Mouse (Mus musculus) fibroblast of lung, adult 2 months (primary cell): ENCODE results near the gene Krt82.

Source experiments
- DNase-seq: peaks from one replicate; pipeline ENCODE4 v3.0.0-alpha.2; 2011; ENCODE audit warnings: low read depth

Krt82 gene

DNA sequence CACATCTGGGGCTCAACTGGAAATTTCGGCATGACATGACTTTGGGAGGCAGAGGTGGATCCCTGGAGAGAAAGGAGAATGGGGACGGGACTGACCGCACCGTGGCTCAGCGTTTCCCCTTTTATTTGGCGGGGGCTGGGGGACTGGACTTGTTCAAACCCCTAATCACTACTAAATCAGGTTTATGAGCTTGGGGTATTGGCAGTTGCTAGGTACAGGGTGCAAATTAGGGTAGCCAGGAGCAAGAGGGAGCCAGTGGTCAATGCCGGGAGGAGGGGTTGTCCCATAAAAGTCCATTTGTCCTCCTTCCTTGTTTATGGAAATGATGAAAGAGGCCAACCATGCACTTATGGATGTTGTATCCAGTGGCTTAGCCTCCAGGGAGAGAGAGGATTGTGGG, at the start of gene Krt82:
Krt82 (minus strand) TSS at position 101 of the 400 bp plus-strand sequence.
- DNase-seq = no peak

DNA sequence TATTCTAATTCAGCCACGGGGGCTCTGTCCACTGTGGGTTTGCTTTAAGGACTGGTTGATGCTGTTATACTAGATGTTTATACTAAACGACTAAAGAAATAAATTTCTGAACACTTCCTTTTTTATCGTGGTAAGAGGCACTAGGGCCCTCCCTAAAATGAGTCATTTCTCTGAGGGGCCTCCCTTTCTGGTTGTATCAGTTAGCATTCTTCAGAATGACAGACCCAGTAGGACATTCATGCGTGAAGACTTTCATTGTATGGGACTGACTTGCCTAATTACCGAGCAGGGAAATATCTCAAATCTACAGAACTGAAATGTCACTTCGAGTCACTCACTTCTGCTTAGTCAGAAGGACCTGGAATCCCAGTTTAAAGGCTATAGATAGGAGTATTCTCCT, 48.7 kb upstream of the Krt82 start:
- DNase-seq = no peak

DNA sequence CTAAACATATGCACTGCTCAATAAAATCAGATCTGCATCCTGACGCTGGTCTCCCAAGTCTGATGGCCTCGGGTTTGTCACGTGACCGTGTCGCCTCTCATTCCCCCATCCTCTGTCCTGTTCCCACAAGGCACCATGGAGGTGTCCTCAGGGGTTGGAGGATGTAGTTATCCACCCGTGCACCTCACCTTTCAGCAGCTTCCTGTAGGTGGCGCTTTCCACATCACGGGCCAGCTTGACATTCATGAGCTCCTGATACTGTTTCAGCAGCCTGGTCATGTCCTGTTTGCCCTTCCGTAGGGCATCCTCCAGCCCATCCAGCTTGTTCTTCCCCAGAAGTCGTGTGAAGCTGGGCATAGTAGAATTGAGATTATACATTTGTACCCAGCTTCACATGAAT, 37.7 kb upstream of the Krt82 start:
- no peak for DNase-seq

DNA sequence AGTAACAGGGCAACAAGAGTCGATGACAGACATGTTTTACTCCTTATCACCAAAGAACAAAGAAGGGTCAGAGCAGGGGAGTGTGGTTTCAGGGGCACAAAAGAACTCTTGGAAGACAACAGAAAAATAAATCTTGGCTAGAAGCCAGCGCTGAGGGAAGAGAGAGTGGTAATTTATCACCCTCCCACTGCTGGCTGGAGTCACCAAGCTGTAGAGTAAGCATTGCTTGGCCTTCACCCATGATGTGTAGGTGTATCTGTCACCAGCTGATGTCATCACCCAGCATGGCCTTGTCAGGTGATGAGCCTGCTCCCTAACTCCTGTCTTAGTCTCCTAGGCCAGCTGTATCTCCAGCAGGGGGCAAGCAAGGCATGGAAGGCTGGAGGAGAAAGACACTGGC, 34.0 kb upstream of the Krt82 start:
- no peak for DNase-seq

DNA sequence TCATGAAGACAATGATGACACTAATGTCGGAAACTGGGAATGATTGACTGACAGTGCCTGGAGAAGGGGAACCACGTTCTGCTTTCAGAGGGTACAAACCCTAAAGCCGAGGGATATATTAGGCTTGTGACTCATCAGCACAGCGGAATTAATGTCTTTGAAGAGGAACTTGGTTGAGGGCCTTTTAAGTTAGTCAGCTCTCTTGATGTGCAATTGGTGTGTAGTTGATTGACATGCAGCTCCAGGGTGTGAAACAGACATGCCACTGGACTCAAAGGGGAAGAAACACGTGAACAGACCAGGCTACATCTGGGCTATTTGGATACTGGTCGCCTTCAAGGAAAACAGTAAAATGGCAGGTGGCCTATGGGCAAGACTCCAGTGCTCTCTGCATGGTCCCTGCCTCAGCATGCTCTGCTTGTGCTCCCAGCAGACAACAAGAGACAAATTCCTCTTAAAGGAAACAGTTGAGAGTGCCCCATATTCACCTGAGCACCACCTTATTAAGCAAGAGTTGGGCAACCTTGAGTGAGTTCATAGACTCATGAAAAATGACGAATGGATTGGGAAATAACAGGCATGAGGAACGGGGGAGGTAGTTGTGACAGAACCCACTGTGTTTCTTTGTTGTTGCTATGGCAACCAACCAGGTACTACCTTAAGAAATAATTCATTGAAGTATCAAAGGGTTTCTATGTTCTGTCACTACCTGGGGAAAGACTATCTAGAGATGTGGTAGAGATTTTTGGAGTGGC, 32.9 kb upstream of the Krt82 start:
- no peak for DNase-seq

DNA sequence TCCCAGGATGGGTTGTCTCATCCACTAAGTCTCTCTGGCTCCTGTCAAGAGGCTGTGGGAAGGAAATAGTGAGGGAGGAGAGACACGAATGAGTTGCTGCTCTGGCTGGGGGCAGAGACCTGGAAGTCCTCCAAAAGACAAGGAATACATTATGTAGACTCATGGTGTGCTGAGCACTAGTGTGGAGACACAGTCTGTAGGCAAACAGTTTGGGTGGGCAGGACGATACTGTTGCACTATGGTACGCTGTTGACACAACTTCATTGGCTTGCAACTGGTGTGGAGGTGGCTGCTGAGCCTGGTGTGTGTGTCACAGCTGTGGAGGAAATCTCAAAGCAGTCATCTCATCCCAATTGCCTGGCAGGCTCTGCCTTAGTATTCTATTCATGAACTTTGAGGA, 31.2 kb upstream of the Krt82 start:
- DNase-seq = no peak

DNA sequence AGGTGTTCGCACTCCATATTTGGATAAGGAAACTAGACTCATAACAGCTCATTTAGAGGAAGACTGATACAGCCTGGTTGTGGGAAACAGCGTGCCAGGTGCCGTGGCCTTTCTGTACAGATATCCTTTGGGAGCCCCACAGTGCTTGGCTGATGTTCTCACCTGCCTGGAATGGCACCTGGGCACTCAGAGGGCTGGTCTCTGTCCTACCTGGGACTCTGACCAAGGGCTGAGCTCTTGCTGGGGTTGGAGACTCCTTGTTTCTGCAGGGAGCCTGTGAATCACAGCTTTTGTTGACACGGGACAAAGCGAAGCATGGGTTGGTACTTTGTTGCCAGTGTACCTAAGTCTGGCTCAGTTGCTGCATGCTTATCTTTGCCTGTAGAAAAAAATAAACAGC, 25.0 kb upstream of the Krt82 start:
- DNase-seq = no peak

DNA sequence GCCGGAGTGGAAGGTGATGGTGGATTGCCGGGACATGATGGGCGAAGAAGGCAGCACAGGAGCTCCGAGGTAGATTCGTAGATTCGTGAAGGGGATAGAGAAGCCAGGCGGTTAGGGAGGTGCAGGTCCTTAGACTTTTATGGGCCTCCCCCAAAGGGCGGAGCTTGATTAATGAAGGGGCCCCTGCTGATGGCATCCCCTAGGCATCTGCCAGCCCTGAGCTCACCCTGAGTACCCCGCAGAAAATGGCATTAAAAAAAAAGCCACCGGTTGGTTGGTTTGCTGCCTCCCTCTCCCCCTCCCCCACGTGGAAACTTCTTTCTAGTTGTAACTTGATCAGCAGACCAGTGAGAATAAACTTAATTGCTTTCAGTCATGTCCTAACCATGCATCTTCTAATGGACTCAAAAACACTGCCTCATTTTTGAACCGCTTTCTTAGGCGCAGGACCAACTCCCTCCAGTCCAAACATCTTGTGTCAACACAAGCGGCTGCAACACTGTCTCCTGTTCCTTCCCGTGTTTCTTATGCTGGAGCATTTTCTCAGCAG, 23.4 kb upstream of the Krt82 start, which contains the start of gene Krt75:
Krt75 (minus strand) TSS at position 109 of the 550 bp plus-strand sequence.
- DNase-seq = peak; percentile 5

DNA sequence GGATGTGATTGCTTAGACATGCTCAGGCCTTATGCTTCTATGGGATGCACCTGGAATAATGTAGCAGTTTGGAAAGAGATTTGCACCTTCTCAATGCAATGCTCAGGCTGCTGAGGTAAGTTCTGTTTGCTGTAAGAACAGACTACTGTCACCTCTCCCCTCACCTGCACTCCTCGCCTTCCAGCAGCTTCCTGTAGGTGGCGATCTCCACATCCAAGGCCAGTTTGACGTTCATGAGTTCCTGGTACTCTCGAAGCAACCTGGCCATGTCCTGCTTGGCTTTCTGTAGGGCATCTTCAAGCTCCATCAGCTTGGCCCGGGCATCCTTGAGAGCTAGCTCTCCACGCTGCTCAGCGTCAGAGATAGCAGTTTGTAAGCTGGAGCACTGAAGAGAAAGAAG, 17.3 kb upstream of the Krt82 start:
- DNase-seq = no peak

DNA sequence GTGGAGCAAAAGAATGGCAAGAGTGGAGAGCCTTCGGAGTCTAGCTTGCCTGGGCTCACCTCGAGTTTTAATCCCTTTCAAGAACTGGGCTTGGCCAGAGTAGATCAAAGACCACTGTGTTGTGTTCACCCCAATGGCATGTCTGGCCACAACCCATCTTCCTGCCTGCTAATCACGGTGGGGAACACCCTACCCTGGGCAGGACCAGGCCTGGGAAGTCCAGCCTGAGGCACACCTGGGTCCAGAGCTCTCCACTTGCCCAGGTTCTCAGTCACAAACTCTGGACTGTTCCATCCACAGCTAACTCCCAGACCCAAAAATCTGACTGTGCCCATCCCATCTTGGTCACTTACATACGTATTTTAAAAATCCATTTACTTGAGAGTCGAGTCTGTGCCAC, 12.4 kb upstream of the Krt82 start, which contains the start of gene Krt90:
Krt90 (minus strand) TSS at position 101 of the 400 bp plus-strand sequence.
- DNase-seq = no peak

DNA sequence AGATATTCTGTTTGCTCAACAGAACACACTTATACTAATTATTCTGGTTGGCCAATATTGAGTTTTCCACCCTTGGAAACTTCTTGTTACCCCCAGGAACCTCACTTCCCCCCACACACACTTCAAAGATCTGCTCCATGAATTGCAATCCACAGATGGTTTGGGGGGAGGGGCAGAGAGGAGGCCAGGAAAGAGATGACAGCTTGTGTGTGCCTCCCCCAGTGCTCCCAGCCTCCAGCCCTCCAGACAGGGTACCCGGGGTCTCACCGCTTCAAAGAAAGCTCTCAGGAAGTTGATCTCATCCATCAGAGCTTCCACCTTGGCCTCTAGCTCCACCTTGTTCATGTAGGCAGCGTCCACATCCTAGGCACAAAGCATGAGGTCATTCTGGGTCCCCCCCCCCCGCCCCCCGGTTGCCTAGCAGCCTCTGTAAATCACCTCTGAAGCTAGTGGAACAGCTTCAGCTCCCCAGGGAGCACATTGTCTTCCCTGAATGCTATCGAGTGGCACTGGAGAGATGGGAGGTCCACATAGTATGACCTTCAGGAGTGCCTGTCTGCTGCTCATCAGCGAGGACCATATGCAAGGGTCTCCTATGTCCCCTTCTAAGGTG, 7.7 kb upstream of the Krt82 start:
- no peak for DNase-seq

DNA sequence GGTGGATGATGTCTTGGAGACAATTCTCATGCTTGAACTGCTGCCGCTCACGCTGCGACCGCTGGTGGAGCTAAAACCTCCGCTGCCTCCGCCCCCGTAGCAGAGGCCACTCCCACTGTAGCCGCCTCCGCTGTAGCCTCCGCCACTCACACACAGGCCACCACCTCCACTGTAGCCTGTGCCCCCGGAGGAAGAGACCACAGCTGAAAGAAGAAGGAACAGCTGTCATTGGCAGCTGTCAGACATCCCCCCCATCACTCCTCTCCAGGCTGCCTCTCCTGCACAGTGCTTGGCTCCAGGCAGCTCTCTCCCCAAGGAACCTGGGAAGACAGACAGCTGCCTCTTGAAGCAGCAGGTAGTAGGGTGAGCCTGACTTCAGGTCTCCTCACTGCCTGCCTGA, 2.7 kb upstream of the Krt82 start:
- DNase-seq = no peak

DNA sequence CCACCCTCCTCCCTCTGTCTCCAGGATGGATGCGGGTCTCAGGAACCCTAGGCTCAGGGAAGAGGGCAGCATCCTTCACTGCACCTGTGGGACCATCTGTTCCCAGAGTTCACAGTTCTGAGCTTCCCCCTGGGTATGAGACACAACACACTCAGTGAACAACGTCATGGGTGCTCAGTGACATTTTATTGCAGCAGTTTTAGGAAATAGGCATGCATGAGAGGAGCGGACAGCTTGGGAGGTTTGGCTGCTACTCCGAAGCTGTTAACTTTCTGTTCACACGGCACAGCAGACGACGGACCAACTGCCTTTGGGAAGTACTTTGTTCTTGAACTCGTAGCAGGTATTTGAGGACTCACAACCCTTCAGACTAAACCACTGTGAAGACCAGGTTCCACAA, 1.7 kb upstream of the Krt82 start:
- no peak for DNase-seq

DNA sequence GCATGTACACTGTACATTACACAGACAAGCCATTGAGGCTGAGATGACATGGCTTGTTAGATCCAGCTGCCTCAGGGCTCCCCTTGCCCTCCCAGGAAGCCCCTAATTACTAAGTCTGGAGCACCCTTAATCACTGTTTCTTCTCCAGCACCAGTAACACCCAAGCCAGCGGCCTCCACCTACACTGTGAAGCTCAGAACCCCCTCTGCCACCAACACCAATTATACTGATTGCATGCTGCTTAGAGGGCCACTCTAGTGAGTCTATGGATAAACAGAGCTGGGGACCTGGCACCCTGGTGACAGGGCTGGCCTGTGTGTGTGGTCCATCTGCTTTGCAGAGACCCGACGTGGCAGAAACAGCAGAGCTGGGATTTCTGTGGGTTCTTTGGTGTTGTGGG, 6.0 kb downstream of the Krt82 start:
- DNase-seq = no peak

DNA sequence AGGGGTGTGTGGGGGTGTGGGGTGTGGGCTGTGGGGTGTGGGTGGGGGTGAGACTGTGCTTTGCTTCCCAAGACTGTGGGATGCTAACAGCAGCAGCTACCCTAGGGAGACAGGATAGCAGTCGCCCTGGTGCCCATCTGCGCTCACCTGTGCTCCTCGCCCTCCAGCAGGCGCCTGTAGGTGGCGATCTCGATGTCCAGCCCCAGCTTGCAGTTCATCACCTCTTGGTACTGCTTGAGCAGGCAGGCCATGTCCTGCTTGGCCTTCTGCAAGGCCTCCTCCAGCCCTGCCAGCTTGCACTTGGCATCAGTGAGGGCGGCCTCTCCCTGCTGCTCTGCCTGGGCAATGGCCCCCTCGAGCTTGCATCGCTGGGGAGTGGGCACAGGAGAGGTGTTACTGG, 7.9 kb downstream of the Krt82 start:
- DNase-seq = no peak

DNA sequence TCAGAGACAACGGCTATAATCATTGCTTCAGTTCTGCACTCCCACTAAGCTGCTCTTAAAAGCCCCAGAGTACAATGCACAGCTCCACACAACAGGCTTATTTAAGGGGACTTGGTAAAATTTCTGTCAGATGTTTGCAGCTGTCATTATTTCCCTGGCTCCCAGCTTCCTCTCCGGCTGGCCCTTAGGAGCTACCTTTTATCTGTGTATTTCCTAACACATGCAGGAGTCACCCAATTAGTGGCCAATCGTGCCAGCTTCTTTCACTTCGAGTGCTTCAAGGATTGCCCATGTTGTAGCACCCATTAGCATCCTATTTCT, 11.9 kb downstream of the Krt82 start:
- no peak for DNase-seq

DNA sequence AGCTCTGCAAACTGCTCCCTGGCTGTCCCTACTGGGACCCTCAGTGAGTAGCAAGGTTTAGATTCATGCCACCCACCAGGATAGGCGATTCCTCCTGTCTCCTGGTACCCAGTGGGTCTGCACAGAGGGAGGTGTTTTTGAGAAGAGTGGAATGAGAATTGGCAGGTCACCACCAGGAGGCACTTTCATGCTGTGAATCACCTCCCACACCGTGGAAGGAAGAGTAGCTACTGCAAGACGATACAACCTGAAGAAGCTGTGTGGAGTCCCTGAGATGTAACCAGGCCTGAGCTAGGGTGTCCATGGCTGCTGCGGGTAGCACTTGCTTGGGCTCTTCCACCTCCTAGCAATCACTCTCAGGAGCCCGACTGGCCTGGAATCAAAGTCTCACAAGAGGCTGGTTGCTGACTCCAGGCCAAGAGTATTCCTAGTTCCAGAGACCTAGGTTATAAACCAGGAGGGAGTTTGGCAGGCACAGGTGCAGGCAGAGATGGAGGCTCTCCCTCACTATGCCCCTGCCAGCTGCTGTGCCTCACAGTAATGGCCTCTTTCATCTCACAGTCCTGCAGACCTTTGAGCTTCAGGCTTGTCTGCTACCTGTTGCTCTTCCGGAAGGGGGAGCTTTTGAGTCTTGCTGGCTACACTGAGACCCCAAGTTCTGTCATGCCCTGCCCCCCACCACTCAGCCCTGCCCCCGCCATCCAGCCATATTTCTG, 12.4 kb downstream of the Krt82 start:
- DNase-seq = no peak

DNA sequence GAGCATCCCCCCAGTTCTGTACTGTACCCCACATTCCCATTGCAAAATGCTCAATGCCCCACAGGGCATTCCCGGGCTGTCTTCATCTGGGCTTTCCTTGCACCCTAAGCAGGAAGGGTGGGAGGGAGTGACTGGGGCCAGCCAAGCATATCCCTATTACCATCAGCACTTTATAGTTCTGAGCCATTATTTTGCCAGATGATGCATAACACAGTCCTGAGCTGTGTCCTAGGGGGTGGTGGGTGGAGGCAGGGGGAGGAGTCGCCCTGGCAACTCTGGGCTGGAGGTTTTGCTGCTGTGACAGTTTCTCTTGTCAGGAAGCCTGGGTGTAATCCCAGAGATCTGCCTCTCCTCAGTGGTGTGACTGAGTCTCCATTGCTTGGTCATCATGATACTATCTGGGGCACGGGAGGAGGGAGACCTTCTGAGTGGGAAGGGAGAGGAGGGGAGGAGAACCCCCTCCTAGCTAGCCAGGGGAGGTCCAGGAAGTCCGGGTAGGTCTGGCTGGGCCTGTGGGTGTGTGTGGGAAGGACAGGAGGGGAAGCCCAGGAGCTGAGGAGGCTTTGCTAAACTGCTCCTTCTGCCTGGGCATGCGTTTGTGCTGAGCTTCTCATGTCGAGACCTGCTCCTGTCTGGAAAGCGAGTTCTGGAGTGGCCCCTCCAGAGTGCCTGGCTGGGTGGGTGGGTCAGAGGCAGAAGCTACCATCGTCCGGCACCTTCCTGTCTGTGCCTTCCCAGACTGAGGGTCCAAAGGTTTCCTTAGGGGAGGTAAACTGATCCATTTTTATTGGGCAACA, 14.2 kb downstream of the Krt82 start:
- no peak for DNase-seq

DNA sequence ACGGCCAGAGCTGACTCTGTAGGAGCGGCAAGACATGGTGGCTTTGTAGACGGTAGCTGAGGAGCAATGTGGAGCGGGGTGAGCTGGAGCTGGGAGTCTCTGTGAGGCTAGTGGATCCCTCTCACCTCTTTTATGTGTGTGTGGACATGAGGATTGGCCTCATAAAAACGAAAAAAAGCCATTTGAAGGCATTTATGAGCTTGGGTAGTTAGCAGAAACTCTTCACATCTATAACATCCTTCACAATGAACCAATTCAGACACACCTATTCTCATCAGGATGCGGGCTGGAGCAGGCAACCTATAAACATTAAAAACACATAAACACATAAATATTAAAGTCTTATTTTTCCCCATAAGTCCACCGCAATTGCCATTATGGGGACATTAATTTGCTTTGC, 17.7 kb downstream of the Krt82 start, which contains the start of gene Krt84:
Krt84 (minus strand) TSS at position 101 of the 400 bp plus-strand sequence.
- no peak for DNase-seq

DNA sequence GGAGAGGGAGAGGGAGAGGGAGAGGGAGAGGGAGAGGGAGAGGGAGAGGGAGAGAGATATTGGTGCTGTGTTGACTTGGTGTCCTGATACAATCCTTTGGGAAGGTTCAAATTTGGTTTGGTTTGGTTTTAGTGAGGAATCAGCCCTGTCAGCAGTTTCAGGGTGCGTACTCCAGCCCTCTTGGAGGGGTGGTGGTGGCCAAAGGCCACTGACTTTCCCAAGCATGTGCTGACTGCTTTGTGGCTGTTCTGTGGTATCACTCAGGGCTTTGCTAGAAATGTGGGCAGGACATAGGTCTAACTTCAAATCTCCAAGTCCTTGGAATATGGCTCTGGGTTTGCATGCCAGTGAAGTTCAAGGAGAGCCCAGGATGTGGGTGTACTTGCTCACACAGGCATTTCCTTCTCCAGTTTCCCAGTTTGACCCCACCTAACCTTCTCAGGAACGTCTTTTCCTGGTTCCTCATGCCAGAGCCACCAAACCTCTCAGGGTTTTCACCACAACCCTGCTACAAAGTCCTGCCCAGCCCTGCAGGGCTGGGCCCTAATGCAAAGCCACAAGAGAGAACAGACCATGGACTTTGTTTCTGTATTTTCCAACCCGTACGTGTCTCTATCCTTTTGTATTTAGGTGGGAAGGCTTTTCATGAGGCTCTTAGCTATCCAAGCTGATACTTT, 27.8 kb downstream of the Krt82 start:
- DNase-seq = peak; percentile 28

DNA sequence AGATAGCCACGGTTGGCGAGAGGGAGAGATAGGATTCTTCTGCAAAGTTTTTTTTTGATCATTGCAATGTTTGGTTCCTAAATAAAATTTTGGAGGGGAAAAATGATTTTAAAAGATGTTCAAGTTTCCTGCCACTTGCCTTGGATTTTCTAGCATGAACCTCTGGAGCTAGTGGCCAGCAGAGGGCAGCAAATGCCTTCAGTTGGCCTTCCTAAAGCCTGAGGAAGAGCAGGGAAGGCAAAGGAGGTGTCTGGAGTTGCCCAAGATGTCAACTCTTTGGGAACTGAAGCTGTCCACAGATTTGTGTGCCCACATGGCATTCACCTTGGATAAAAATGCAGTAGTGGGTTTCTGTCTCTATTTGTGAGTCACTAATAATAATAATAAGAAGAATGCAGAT, 30.7 kb downstream of the Krt82 start:
- peak; percentile 31 for DNase-seq
